Mouse (Mus musculus) lung, postnatal 0 days (tissue): ENCODE measurements around the gene Cd79a. TPM values are rescaled to one million over a fixed set of nuclear protein-coding genes. Genes with fewer than 3 reads are reported as not detected.

ENCODE experiments used
- ATAC-seq: fragments of 200-750 bp; cut with Nextera tagmentation; 2 replicates; pipeline ENCODE4 v1.8.0; 2017; ENCODE audit warnings: moderate library complexity
- DNase-seq: peaks from one replicate; pipeline ENCODE4 v3.0.0-alpha.2; 2016; ENCODE audit warnings: low spot score
- H3K27ac ChIP-seq: fragments of 300-500 bp; sonication (generic); 2 replicates; pipeline ENCODE4 v1.5.1; 2014; ENCODE audit warnings: antibody characterized with exemption, mild to moderate bottlenecking, low read length, mixed read lengths
- H3K27me3 ChIP-seq: fragments of 300-500 bp; sonication (generic); replicated peaks from 2 replicates; pipeline ENCODE4 v1.6.1; 2014; ENCODE audit warnings: low read length, mixed read lengths; ENCODE audit not compliant: insufficient read depth
- H3K36me3 ChIP-seq: fragments of 300-500 bp; sonication (generic); 2 replicates; pipeline ENCODE4 v1.6.1; 2014; ENCODE audit warnings: low read length, mixed read lengths; ENCODE audit not compliant: insufficient read depth
- H3K4me1 ChIP-seq: fragments of 300-500 bp; sonication (generic); 2 replicates; pipeline ENCODE4 v1.6.1; 2014; ENCODE audit warnings: antibody characterized with exemption, low read depth, low read length, mixed read lengths; ENCODE audit not compliant: insufficient read depth
- H3K4me2 ChIP-seq: fragments of 300-500 bp; sonication (generic); replicated peaks from 2 replicates; pipeline ENCODE4 v1.6.1; 2014; ENCODE audit warnings: low read depth, mild to moderate bottlenecking, low read length, moderate library complexity, mixed read lengths
- H3K4me3 ChIP-seq: fragments of 300-500 bp; sonication (generic); 2 replicates; pipeline ENCODE4 v1.5.1; 2014; ENCODE audit warnings: low read depth, low read length
- H3K9ac ChIP-seq: fragments of 300-500 bp; sonication (generic); replicated peaks from 2 replicates; pipeline ENCODE4 v1.6.1; 2014; ENCODE audit warnings: low read depth, mild to moderate bottlenecking
- H3K9me3 ChIP-seq: fragments of 300-500 bp; sonication (generic); 2 replicates; pipeline ENCODE4 v1.6.1; 2016; ENCODE audit warnings: low read length, mixed read lengths
- CTCF ChIP-seq: IDR thresholded peaks from 2 replicates; pipeline ENCODE4 v1.5.1; 2016; ENCODE audit warnings: antibody characterized with exemption, mild to moderate bottlenecking
- EP300 ChIP-seq: IDR thresholded peaks from 2 replicates; pipeline ENCODE4 v1.6.1; 2016; ENCODE audit warnings: antibody characterized with exemption, mild to moderate bottlenecking, control low read depth
- WGBS: fragments of 180-500 bp; shearing (Covaris S2); extraction: QIAGEN DNeasy Blood & Tissue Kit; methylation state at CpG from one replicate; pipeline ENCODE4 v1.1.7; 2014; 5-methylcytosine and 5-hydroxymethylcytosine counted together
- polyA plus RNA-seq: library from polyadenylated mRNA; unstranded; fragments of >200 nt; fragmentation: Nextera tagmentation; extraction: Ambion mirVana; gene quantifications from 2 replicates; pipeline ENCODE4 v1.2.1, GENCODE M21; 2015

The Cd79a gene
- polyA plus RNA-seq, 1 experiment from 2014 or later = 3.2 TPM

- peak; percentile 90 for TF ChIP-seq CTCF
- TF ChIP-seq EP300 = no peak
- no peak overlapping the region for H3K4me3 ChIP-seq
- H3K4me2 ChIP-seq = no peak overlapping the region
- H3K27me3 ChIP-seq = peaks cover 85% of the 10 kb centered on the region
- no peaks in the 10 kb centered on the region for H3K4me1 ChIP-seq
- DNase-seq = peak; percentile 75
- H3K9me3 ChIP-seq = no peaks in the 10 kb centered on the region
- H3K27ac ChIP-seq = no peak overlapping the region
- peak; percentile 71 for ATAC-seq
- no peaks in the 10 kb centered on the region for H3K36me3 ChIP-seq
- H3K9ac ChIP-seq = no peak overlapping the region
- 2% methylated on average over 8 of the region's 8 CpGs for WGBS
Observed at GRCm38 (mm10) chr7:24949958-24950623, 52.9 kb downstream of the Cd79a start.

Other genes starting within 250 kb of the Cd79a start
- not detected in 2 replicates for gene Tex101, start 220.7 kb upstream of the Cd79a start, polyA plus RNA-seq
- gene BC049730, start 188.1 kb upstream of the Cd79a start, polyA plus RNA-seq = not detected in 2 replicates
- gene Gm4763, start 170.5 kb upstream of the Cd79a start, polyA plus RNA-seq = not detected in 2 replicates
- 3.5 and 4.1 TPM in 2 replicates for gene Cd177, start 137.1 kb upstream of the Cd79a start, polyA plus RNA-seq
- 0.73 and 0.82 TPM in 2 replicates for gene Ceacam10, start 120.2 kb upstream of the Cd79a start, polyA plus RNA-seq
- 13.3 and 13.8 TPM in 2 replicates for gene Gm9844, start 35.2 kb upstream of the Cd79a start, polyA plus RNA-seq
- not detected in 2 replicates for gene Lypd4, start 27.4 kb upstream of the Cd79a start, polyA plus RNA-seq
- gene Dmrtc2, start 27.3 kb upstream of the Cd79a start, polyA plus RNA-seq = not detected in 2 replicates
- gene Rps19, start 13.0 kb upstream of the Cd79a start, polyA plus RNA-seq = 2,947 and 3,302 TPM in 2 replicates
- 123 and 143 TPM in 2 replicates for gene Arhgef1, start 5.5 kb downstream of the Cd79a start, polyA plus RNA-seq
- not detected in 2 replicates for gene Gm4881, start 47.1 kb downstream of the Cd79a start, polyA plus RNA-seq
- 488 and 561 TPM in 2 replicates for gene Rabac1, start 75.4 kb downstream of the Cd79a start, polyA plus RNA-seq
- 0.57 and 0.73 TPM in 2 replicates for gene Atp1a3, start 108.6 kb downstream of the Cd79a start, polyA plus RNA-seq
- 1.9 and 2.9 TPM in 2 replicates for gene Grik5, start 175.0 kb downstream of the Cd79a start, polyA plus RNA-seq
- 19.8 and 20.1 TPM in 2 replicates for gene Zfp574, start 175.2 kb downstream of the Cd79a start, polyA plus RNA-seq